Mouse (Mus musculus) monocyte, adult 5-6 weeks (primary cell): ENCODE data around the gene 1700016K19Rik. TPM values are rescaled to one million over a fixed set of nuclear protein-coding genes. Genes with fewer than 3 reads are reported as not detected.

Source experiments
- ATAC-seq: fragments of 153-309, 156-312 bp; replicated peaks from 2 replicates; pipeline ENCODE4 v1.8.0; 2017; ENCODE audit warnings: mild to moderate bottlenecking; ENCODE audit not compliant: low TSS enrichment, insufficient number of reproducible peaks, severe bottlenecking, poor library complexity, low FRiP score
- total RNA-seq: library from RNA; stranded (forward); fragments of 200-1000, 200-491, 200-594 nt; gene quantifications from 3 replicates; pipeline ENCODE4 v1.2.3, GENCODE M21; 2017

Gene 1700016K19Rik
- total RNA-seq, 1 experiment from 2014 or later, result not detected

- ATAC-seq, result no peak
These were observed 52.8 kb downstream of the 1700016K19Rik start for GRCm38 (mm10) chr11:76052496-76052895.

Other genes starting within 250 kb of the 1700016K19Rik start
- gene Doc2b, start 203.9 kb upstream of the 1700016K19Rik start, total RNA-seq, result not detected in 3 replicates
- gene Rph3al, start 61.5 kb upstream of the 1700016K19Rik start, total RNA-seq, result 2.3 to 4.9 TPM (median 4.6 TPM) in 3 replicates
- gene Rflnb, start 27.9 kb downstream of the 1700016K19Rik start, total RNA-seq, result 1.4 to 29.5 TPM (median 23.9 TPM) in 3 replicates
- 39.4 to 43.8 TPM (median 41.9 TPM) in 3 replicates for gene Vps53, start 179.7 kb downstream of the 1700016K19Rik start, total RNA-seq
- gene Fam57a, start 179.8 kb downstream of the 1700016K19Rik start, total RNA-seq, result 0.85 to 1.8 TPM (median 1.4 TPM) in 3 replicates
- 0.97 TPM in 1 of 3 replicates, not detected in the others for gene Dbil5, start 217.7 kb downstream of the 1700016K19Rik start, total RNA-seq
- gene Gemin4, start 217.8 kb downstream of the 1700016K19Rik start, total RNA-seq, result 2.3 to 4.5 TPM in 2 of 3 replicates, not detected in the other
- 3.2 to 9.7 TPM (median 5.5 TPM) in 3 replicates for gene Mrm3, start 243.8 kb downstream of the 1700016K19Rik start, total RNA-seq
- gene Glod4, start 243.8 kb downstream of the 1700016K19Rik start, total RNA-seq, result 66.2 to 85.9 TPM (median 77.0 TPM) in 3 replicates